Mouse (Mus musculus): ENCODE results near the gene Nkx1-1. TPM values are rescaled to one million over a fixed set of nuclear protein-coding genes. Genes with fewer than 3 reads are reported as not detected.

The Nkx1-1 gene
- total RNA-seq, 2 experiments from 2014 or later, result not detected

DNA sequence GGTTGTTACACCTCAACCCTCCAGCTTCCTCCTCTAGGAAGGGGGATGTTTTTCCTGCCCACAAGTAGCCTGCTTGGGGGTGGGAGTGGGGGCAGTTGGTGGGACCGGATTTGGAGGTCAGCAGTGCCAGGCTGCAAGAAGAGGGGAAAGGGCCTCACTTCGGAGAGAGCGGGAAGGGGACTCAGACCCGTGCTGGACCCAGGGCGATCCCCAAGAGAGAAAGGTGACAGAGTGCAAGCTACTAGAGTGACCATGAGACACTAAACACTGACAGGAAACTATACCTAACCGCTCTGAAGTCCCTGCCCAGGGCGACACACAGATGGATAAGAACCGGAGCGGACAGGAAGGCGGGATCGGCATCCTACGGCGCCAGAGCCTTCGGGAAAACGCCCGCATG lies 3.7 kb downstream of the Nkx1-1 start:
- intact Hi-C loops (cut with DNase I), result no loop called here
- DNase-seq (ENCODE audit: low spot score), result no peak

DNA sequence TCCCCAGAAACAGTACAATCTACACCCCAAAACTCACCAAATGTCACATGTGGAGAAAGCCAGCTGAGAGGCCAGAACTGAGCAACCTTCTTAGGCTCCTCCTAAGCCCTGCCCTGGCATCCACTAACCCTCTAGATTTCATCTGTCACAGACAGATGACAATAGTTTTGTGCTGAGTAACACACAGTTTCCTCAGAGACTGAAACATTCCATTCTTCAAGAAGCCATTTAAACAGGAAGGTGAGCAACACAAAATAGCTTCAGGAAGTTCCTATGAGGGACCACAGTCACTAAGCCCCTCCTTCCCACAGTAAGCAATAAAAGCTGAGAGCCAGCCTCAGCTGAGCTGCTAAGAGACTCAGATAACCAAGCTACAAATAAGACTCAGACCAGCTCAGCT lies 6.3 kb downstream of the Nkx1-1 start:
- no peak for DNase-seq (ENCODE audit: low spot score)

DNA sequence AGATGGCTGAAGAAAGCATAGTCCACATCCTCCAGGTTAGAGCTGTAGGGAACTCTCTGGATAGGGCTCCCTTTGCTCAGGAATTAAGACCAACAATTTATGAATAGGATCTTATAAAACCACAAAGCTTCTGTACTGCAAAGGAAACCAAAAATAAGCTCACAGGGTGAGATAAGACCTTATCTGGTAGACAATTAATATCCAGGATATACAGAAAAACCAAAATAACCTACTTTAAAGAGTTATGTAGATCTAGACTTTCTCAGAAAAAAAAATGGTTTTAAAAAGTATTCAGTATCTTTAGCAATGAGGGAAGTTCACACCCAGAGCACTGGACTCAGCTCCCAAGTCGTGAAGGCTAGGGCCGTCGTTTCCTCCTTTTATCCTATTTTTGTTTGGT lies 13.5 kb downstream of the Nkx1-1 start:
- intact Hi-C loops (cut with DNase I), result no loop called here
- no peak for DNase-seq (ENCODE audit: low spot score)

More for the DNA sequence above, 6.3 kb downstream of the Nkx1-1 start:
- intact Hi-C loops (cut with DNase I), result no loop called here

DNA sequence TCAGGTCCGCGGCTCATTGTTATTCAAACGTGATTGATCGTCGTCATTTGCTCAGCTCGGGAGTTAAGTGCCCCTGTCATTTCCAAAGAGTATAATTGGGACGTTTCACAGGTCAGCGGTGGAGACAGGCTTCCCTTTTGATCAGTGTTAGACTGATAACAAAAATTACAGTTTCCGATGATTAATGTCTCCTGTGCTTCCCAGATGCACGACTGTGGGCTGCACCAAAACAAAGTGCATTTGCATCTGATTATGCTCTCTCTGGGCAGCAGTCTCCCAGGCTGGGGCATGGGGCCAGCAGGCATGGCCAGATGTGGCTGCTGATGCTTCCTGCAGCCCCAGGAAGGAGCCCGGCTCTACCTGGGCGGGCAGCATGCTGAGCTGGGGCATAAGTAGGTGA lies 33.0 kb downstream of the Nkx1-1 start:
- intact Hi-C loops (cut with DNase I), result no loop called here
- no peak for DNase-seq (ENCODE audit: low spot score)

DNA sequence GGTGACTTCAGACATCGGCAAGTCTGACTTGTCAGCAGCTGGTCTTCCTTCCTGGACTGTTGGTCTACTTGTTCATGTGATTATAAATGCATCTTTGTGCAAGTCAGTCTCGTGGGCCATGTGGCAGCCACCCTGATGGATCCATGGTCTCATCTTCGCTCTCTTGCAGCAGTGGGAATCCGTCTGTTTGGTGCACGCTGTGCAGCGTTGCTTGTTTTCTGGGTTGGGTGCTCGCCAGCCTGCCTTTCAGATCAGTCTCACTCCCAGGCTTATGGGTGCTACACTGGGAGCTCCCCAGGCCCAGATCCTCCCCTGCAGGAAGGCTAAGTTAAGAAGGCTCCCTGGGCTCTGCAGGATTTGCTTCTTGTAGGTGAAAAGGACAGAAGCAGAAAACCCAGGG lies 36.9 kb downstream of the Nkx1-1 start:
- DNase-seq (ENCODE audit: low spot score), result no peak
- intact Hi-C loops (cut with DNase I), result no loop called here

DNA sequence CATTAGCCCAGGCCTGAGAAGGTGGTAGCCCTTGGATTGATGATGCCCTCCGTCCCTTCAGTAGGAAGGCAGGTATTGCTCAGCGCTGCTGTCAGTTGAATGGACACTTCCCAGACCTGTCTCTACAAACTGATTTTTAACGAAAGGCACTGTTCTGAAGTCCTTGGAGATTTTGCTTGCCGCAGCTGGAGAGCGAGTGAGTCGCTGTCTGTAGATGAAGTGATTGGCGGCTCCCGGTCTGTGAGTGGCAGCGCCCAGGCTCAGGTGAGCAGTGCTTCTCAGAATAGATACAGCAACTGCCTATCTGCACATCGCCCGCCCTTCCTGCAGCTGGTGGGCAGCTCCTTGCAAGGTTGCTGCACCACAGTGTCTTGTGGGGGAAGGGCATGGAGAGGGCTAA lies 38.1 kb downstream of the Nkx1-1 start:
- intact Hi-C loops (cut with DNase I), result loop anchor here (2.0 kb wide), 1 partner anchor 147 kb away; no protein-coding TSS in a partner anchor
- no peak for DNase-seq (ENCODE audit: low spot score)

DNA sequence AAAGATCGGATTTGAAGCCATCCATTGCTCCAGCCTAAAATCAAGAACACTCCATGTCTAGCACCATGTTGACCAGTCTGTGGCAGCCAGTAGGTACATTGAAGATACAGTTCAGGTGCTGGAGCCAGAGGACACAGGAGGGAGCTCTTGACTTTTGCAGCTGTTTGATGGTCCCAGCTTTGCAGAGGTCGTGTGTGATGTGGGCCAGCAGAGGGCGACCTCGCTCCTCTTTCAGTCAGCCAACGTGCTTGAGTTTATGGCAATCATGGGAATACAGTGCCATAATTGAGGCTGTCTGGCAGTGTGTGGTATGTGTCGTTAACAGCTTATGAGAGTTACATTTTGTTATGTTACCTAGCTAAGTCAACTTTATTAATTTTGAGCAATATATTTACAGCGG lies 40.0 kb downstream of the Nkx1-1 start:
- intact Hi-C loops (cut with DNase I), result loop anchor here (1.0 to 2.0 kb wide), 4 partner anchors 47 to 195 kb away; no protein-coding TSS in a partner anchor
- DNase-seq (ENCODE audit: low spot score), result peak; percentile 34

DNA sequence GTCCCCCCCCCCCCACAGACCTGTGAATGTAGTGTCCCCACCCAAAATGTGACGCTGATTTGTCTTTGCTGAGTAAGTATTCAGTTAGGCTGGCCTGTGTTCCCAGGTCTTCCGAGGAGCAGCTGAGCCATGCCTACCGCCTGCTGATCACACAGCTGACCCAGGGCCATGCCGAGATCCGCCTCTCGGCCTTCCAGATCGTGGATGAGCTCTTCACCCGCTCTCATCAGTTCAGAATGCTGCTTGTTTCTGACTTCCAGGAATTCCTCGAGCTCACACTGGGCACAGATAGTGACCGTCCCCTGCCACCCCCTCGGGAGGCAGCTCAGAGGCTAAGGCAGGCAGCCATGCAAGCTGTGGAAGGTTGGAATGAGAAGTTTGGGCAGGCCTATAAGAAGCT lies 46.2 kb downstream of the Nkx1-1 start:
- intact Hi-C loops (cut with DNase I), result no loop called here
- DNase-seq (ENCODE audit: low spot score), result no peak

Other genes with a start within 250 kb of the Nkx1-1 start
- 10 to 100 TPM in 1 of 2 experiments, 1 to 10 TPM in 1; 3.4 to 13.6 TPM for gene Spon2, start 215.5 kb downstream of the Nkx1-1 start, total RNA-seq (2021)
- gene Ctbp1, start 159.0 kb downstream of the Nkx1-1 start, total RNA-seq (2021), result 100 to 1,000 TPM; 208 to 209 TPM
- 10 to 100 TPM; 92.7 to 92.8 TPM for gene Maea, start 98.5 kb downstream of the Nkx1-1 start, total RNA-seq (2021)
- gene Uvssa, start 55.4 kb downstream of the Nkx1-1 start, total RNA-seq (2021), result 1 to 10 TPM; 3.2 TPM
- 10 to 100 TPM; 24.6 to 25.2 TPM for gene Fam53a, start 195.7 kb upstream of the Nkx1-1 start, total RNA-seq (2021)
- 1 to 10 TPM; 1.1 to 1.3 TPM for gene Gm9903, start 195.9 kb upstream of the Nkx1-1 start, total RNA-seq (2021)
- 10 to 100 TPM; 15.3 to 16.2 TPM for gene Slbp, start 218.6 kb upstream of the Nkx1-1 start, total RNA-seq (2021)
- 1 to 10 TPM; 2.4 TPM for gene Tacc3, start 224.2 kb upstream of the Nkx1-1 start, total RNA-seq (2021)
- gene Tmem129, start 224.4 kb upstream of the Nkx1-1 start, total RNA-seq (2021), result 10 to 100 TPM; 19.8 to 20.2 TPM